Mouse (Mus musculus) ES-Bruce4 (cell line): ENCODE data around the gene Surf6. TPM values are rescaled to one million over a fixed set of nuclear protein-coding genes. Genes with fewer than 3 reads are reported as not detected.

Source experiments
- H3K27ac ChIP-seq: 2 replicates; pipeline ENCODE4 v1.5.1; 2012; ENCODE audit warnings: low read length, inconsistent platforms; ENCODE audit not compliant: insufficient read depth
- H3K27me3 ChIP-seq: 2 replicates; pipeline ENCODE4 v1.6.1; 2012; ENCODE audit warnings: mild to moderate bottlenecking, low read length, inconsistent platforms; ENCODE audit not compliant: control insufficient read depth, poor library complexity, insufficient read depth, severe bottlenecking
- H3K36me3 ChIP-seq: 2 replicates; pipeline ENCODE4 v1.6.1; 2012; ENCODE audit warnings: inconsistent platforms, mild to moderate bottlenecking, low read length, moderate library complexity; ENCODE audit not compliant: control insufficient read depth, poor library complexity, insufficient read depth, severe bottlenecking
- H3K4me1 ChIP-seq: one replicate; pipeline ENCODE4 v1.8.1; 2011; ENCODE audit warnings: low read length; ENCODE audit not compliant: control insufficient read depth, insufficient read depth
- H3K4me3 ChIP-seq: 2 replicates; pipeline ENCODE4 v1.5.1; 2011; ENCODE audit warnings: low read depth, mild to moderate bottlenecking, low read length
- H3K9ac ChIP-seq: 2 replicates; pipeline ENCODE4 v1.6.1; 2012; ENCODE audit warnings: low read depth, mild to moderate bottlenecking, inconsistent platforms; ENCODE audit not compliant: poor library complexity, severe bottlenecking
- H3K9me3 ChIP-seq: replicated peaks from 2 replicates; pipeline ENCODE4 v1.6.1; 2012; ENCODE audit warnings: mild to moderate bottlenecking, low read length, inconsistent platforms; ENCODE audit not compliant: control insufficient read depth, poor library complexity, insufficient read depth, severe bottlenecking
- CTCF ChIP-seq: IDR thresholded peaks from one replicate; pipeline ENCODE4 v1.8.1; 2011; ENCODE audit warnings: low read depth, low read length
- EP300 ChIP-seq: IDR thresholded peaks from 2 replicates; pipeline ENCODE4 v1.6.1; 2011; ENCODE audit warnings: low read depth, low read length; ENCODE audit not compliant: insufficient read depth
- POLR2A ChIP-seq: IDR thresholded peaks from one replicate; pipeline ENCODE4 v1.8.1; 2011; ENCODE audit warnings: low read length; ENCODE audit not compliant: insufficient read depth
- polyA plus RNA-seq: library from polyadenylated mRNA; stranded (reverse); fragments of >200 nt; gene quantifications from 2 replicates; pipeline ENCODE4 v1.2.4, GENCODE M21; 2011; ENCODE audit warnings: low read depth; ENCODE audit not compliant: missing spikeins, insufficient read depth, insufficient read length

Surf6 gene
- polyA plus RNA-seq, 1 experiment = 48.5 TPM

DNA sequence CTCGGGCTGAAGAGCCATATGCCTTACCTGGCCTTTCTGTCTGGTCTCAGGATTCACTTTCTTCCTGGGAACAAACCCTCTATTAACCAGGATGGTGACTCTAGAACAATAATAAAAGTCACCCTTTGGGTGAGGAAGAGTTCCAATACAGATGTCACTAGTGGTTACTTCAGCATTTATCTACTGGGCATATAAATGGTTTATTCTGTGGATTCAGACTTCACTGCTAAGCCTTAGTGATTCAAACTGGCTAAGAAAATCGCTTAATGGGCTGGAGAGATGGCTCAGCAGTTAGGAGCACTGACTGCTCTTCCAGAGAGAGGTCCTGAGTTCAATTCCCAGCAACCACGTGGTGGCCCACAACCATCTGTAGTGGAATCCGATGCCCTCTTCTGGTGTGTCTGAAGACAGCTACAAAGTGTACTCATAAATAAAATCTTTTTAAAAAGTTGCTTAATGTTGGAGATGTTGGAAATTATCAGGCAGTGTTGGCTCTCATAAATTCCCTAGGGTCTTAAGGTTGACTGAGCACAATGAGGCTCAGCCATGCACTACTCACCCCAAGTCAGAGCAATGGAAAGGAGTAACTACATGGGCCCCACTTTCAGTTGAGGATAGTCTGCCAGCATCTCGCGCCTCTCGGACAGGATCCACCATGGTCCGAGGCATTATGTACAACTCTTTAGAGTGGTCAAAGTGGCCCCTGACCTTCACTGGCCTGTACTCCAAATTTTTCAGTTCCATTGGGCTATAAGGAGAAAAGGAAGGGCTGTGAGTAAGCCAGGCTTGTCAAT is 11.7 kb upstream of the Surf6 start:
- Histone ChIP-seq H3K4me3 (no peak overlapping the region), H3K4me1 (no peaks in the 10 kb centered on the region), H3K36me3 (peaks cover 48% of the 10 kb centered on the region)

DNA sequence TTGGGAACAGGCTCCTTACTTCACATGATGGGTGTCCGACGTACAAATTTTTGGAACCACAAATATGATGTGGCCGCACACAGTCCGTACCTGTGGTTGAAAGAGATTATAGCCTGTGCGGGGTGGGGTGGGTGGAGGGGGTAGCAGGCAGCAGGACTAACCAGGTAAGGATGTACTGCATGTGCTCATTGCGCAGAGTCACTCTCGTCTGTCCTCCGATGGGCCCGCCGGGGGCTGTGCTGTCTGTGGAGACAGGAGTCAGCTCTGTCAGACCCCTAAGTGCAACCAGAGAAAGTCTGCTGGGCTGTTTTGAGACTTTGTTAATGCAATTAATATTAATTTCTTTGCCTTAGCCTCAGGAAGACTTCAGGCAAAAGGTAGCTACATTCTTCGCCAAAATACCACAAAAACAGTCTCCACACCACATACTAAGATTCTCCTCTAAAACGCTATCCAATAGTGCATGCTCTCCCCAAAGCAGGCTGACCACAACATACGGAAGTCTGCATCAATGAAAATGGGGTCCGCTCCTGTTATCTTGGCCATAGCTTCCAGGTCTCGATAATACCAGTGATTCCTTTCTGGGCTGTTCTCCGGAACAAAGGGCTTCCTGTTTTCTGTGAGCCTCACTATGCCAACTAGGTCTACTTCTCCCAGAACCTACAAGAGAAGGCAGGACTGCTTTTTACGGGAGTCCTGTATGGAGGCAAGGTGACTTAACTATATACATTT is 10.9 kb upstream of the Surf6 start:
- H3K9ac ChIP-seq = no peak overlapping the region
- TF ChIP-seq EP300 (no peak), POLR2A (no peak), CTCF (no peak)
- H3K27ac ChIP-seq = peak overlapping the region; percentile 35
- H3K9me3 ChIP-seq = no peaks in the 10 kb centered on the region
- H3K36me3 ChIP-seq = peaks cover 41% of the 10 kb centered on the region
- H3K4me1 ChIP-seq = no peaks in the 10 kb centered on the region
- no peaks in the 10 kb centered on the region for H3K27me3 ChIP-seq
- H3K4me3 ChIP-seq = no peak overlapping the region

More for the DNA sequence above, 11.7 kb upstream of the Surf6 start:
- Histone ChIP-seq H3K27me3 (no peaks in the 10 kb centered on the region), H3K27ac (no peak overlapping the region), H3K9ac (no peak overlapping the region), H3K9me3 (no peaks in the 10 kb centered on the region)
- no peak for TF ChIP-seq CTCF
- TF ChIP-seq EP300 = no peak
- TF ChIP-seq POLR2A = no peak

DNA sequence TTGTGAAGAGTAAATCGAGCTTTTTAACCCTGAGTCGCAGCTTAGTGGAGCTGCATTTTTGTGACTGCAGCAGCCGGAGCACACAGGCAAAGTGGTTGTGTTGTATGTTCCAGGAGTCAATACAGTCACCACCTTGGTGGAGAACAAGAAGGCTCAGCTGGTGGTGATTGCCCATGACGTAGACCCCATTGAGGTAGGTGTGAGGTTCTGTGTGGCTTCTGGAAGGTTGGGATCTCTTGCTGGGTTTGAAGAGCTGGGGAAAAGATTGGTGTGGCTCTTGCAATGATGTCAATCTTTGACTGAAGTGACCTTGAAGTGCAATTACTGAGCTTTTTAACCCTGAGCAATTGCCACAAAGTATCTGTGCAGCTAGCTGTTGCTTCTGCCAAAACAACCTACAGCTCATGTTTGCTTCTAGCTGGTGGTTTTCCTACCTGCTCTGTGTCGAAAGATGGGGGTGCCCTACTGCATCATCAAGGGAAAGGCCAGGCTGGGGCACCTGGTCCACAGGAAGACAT is 9.6 kb upstream of the Surf6 start:
- Histone ChIP-seq H3K9me3 (no peaks in the 10 kb centered on the region), H3K9ac (peak overlapping the region; percentile 93), H3K4me1 (no peaks in the 10 kb centered on the region), H3K27me3 (no peaks in the 10 kb centered on the region), H3K4me3 (peak overlapping the region; percentile 99), H3K27ac (0 out of 2 replicates have a peak overlapping the region, but pooled peaks have one; percentile 9), H3K36me3 (peaks cover 42% of the 10 kb centered on the region)
- TF ChIP-seq EP300 (no peak), POLR2A (no peak), CTCF (no peak)

DNA sequence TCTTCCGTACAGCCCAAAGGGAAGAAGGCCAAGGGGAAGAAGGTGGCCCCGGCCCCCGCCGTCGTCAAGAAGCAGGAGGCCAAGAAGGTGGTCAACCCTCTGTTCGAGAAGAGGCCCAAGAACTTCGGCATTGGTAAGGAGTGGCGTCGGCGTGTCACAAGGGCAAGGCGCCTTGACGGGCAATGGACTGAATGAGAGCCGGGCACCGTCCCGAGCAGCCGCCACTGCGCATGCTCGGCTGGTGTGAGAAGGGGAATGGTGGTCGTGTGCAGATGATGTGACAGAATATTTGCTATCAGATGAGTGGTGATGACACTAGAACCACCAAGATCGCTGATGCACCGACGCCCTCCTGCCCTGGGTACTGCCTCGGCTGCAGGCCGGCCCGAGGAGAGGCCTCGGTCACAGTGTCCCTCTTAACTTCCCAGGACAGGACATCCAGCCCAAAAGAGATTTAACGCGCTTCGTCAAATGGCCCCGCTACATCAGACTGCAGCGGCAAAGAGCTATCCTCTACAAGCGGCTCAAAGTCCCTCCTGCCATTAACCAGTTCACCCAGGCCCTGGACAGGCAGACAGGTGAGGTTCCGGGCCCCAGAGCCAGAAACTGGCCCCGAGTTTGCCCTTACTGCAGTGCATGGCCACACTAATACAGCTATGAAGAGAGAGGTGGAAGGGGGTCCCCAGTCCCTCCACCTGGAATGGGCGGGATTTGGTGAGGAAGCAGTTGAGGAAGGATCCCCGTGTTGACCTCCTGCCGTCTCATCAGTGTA is 8.5 kb upstream of the Surf6 start:
- Histone ChIP-seq H3K9ac (peak overlapping the region; percentile 93), H3K9me3 (no peaks in the 10 kb centered on the region), H3K36me3 (peaks cover 44% of the 10 kb centered on the region), H3K4me1 (no peaks in the 10 kb centered on the region), H3K27ac (peak overlapping the region; percentile 39), H3K27me3 (no peaks in the 10 kb centered on the region), H3K4me3 (peak overlapping the region; percentile 99)
- no peak for TF ChIP-seq EP300
- TF ChIP-seq CTCF = no peak
- TF ChIP-seq POLR2A = no peak

DNA sequence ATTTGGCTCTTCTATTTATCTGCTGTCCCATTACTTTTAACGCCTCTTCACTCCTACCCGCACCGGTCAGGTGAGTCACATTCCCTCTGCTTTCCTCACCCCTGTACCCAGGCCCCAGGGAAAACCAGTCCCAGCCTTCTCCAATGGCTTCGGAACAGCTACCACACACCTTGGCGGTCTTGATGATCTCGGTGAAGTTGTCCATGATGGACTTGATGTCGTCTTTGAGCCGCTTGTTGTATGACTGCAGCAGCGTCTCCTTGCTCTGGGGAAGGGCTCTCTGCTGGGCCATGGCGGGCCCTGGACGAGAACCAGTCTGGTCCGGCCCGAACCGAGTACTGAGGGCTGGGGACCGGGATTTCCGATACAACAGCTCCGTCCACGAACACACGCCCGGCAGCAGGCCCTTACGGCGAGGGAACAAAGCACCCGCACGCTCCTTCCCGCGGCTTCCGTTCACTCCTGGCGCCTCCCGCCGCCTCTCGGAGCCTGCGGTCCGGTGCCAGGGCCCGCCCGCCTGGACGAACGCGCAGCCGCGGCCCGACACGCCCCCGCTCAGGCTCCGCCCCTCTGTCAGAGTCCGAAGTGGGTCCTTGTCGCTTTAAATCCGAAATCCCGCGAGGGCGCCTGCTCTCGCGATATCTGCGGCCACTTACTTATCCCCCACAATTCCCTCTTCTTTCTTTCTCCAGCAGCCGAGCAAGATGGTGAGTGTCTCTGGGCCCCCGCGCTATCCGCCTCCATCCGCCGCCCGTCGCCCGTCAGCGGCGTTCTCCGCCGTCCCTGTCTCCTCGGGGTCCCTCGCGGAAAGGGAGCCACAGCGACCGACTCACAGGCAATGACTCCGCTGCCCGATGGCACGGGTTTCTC is 7.7 kb upstream of the Surf6 start, which contains the start of the genes Med22 and Rpl7a:
Gene Med22 (minus strand): TSS at position 554 of the 870 bp plus-strand sequence.
Gene Rpl7a (plus strand): TSS at position 641 of the 870 bp plus-strand sequence.
- H3K4me1 ChIP-seq = no peaks in the 10 kb centered on the region
- TF ChIP-seq EP300 (no peak), POLR2A (peak; percentile 48), CTCF (no peak)

More for the DNA sequence above, 7.7 kb upstream of the Surf6 start, which contains the start of the genes Med22 and Rpl7a:
- no peaks in the 10 kb centered on the region for H3K9me3 ChIP-seq
- peak within 1 kb of the TSS; percentile 39 for H3K27ac ChIP-seq
- peaks cover 44% of the 10 kb centered on the region for H3K36me3 ChIP-seq
- H3K9ac ChIP-seq = peak within 1 kb of the TSS; percentile 93
- peak within 1 kb of the TSS; percentile 99 for H3K4me3 ChIP-seq
- H3K27me3 ChIP-seq = no peaks in the 10 kb centered on the region
